Mouse (Mus musculus) layer of hippocampus, adult 11-12 months (tissue): ENCODE results near the gene Krtap10-4.
"Not testable (repeated sequence)": the region's sequence is repeated elsewhere in the genome, so short reads cannot be mapped to it uniquely, and the experiment has no call there.

ENCODE experiments used
- DNase-seq: peaks from one replicate; pipeline ENCODE4 v3.0.0; 2022; ENCODE audit warnings: low spot score

The Krtap10-4 gene

DNA sequence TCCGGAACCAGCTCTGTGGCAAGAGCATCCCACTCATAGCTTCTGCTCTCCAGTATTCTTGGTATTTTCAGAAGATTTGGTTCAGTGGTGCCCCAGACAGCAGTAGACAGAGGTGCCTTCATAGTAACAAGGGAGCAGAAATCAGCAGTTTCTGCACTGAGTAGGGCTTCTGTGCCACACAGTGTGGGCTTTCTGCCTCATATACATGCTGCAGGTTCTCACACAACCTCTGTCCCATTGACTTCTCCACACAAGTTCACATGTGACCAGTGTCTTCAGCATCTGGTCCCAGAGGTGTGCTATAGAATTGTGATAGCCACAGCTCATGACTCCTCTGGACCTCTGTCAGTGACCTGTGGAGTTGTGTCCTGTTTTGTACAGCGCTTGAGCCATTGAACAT, 38.3 kb downstream of the Krtap10-4 start:
- no peak for DNase-seq

DNA sequence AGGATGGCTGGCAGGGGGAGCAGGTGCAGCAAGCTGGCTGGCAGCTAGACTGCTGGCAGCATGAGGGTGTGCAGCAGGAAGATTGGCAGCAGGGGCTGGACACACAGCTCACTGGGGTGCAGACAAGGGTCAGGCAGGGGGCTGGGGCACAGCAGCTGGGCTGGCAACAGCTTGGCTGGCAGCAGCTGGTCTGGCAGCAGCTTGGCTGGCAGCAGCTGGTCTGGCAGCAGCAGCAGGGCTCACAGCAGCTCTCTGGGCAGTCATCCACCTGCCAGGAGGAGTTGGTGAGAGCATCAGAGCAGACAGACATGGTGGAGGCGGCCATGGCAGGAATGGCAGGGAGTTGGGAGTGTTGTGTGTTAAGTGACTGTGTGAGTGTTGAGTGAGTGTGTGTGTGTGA, 39.0 kb downstream of the Krtap10-4 start, which contains the start of gene Gm7137:
TSS of gene Gm7137 (minus strand) at position 325 of the 400 bp plus-strand sequence.
- DNase-seq: not testable (repeated sequence)

DNA sequence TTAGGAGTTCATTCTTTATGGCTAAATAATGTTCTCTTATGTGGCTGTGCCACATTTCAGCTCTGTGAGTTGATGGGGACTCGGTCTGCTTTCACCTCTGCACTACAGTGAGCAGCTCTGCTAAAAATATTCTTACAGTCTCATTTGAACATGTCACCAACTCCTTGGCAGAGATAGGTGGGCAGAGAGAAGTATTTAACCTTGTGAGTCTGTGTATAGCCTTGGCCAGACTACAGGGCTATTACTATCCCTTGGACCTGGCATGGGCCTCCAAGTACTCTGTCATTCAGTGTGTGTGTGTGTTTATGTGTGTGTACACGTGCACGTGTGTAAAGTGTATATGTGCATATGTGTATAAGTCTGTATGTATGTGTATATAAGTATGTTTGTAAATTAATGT, 43.5 kb downstream of the Krtap10-4 start:
- not testable (repeated sequence) for DNase-seq

DNA sequence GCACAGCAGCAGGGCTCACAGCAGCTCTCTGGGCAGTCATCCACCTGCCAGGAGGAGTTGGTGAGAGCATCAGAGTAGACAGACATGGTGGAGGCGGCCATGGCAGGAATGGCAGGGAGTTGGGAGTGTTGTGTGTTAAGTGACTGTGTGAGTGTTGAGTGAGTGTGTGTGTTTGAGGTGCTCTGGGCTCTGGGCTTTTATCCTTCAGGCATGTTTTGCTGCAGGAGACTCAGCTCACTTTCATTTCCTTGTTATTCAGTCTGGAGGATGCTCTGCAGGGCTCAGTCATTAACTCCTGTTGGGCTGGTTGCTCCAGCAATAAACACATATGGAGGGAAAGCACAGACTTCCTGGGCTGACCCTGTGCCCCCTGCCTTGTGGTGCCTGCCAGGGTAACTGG, 44.5 kb downstream of the Krtap10-4 start, which contains the start of gene Gm3250:
TSS of gene Gm3250 (minus strand) at position 101 of the 400 bp plus-strand sequence.
- not testable (repeated sequence) for DNase-seq

DNA sequence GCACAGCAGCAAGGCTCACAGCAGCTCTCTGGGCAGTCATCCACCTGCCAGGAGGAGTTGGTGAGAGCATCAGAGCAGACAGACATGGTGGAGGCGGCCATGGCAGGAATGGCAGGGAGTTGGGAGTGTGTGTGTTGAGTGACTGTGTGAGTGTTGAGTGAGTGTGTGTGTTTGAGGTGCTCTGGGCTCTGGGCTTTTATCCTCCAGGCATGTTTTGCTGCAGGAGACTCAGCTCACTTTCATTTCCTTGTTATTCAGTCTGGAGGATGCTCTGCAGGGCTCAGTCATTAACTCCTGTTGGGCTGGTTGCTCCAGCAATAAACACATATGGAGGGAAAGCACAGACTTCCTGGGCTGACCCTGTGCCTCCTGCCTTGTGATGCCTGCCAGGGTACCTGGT, 50.1 kb downstream of the Krtap10-4 start, which contains the start of gene Gm7138:
TSS of gene Gm7138 (minus strand) at position 101 of the 400 bp plus-strand sequence.
- not testable (repeated sequence) for DNase-seq
